Comparison of ENCODE assay signal across 25 mouse cellular contexts in the genomic region with DNA sequence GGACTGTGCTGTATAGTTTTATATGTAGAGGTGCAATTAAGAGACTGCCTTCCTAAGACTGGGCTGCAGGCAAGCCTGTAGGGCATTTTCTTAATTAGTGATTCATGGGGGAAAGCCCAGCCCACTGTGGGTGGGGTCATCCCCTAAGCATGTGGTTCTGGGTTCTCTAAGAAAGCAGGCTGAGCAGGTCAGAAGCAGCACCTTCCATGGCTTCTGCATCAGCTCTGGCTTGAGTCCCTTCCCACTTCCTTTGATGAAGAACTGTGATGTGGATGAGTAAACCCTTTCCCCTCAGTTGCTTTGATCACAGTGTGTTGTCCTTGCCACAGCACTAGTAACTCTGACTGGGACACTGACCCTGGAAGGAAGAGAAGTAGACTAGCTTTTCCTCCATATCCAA. TPM values are rescaled to one million over a fixed set of nuclear protein-coding genes. Genes with fewer than 3 reads are reported as not detected.
DNase-seq lines count a peak whose midpoint lies in the region; ATAC-seq and TF ChIP-seq lines count a peak whose summit lies in the region.
"Had no signal": no experiment of that assay in that cellular context is flagged by ENCODE, and none has a peak within 500 bp of the region (broad histone marks: within the 10 kb centered on the region; RNA-seq: fewer than 3 reads in every experiment).

No protein-coding gene starts in this region.

- intact Hi-C loops in heart, postnatal 36 days (cut with DNase I) = no loop called here

- peak; percentile 73 for DNase-seq in heart, adult 11 months
- no peak for DNase-seq in heart, postnatal 36 days
- peak; percentile 32 for DNase-seq in ES-CJ7 (ENCODE audit: low read depth, low spot score)
- peak; percentile 44 for DNase-seq in adrenal gland, adult 8-10 months
- no peak for DNase-seq in midbrain, postnatal 0 days (ENCODE audit: low spot score)
- DNase-seq in cerebellum, postnatal 4 days (ENCODE audit: low spot score in 2 of 2) = no peak
- DNase-seq: cerebellum, adult 18-20 months; cerebellum, adult 9-11 months; cerebellum, postnatal 36 days; gastrocnemius, postnatal 36 days; heart, adult 2 months; heart, postnatal 14 days; kidney, adult 2 months had no signal

- H3K36me3 ChIP-seq in midbrain, postnatal 0 days (ENCODE audit: insufficient read depth, low read length) = no peaks in the 10 kb centered on the region
- H3K36me3 ChIP-seq: embryonic facial prominence, embryonic 10.5 days; forebrain, embryonic 10.5 days; forebrain, embryonic 15.5 days; heart, embryonic 15.5 days; hindbrain, embryonic 10.5 days; kidney, embryonic 15.5 days had no signal

- no peak for ATAC-seq in midbrain, postnatal 0 days (ENCODE audit: low FRiP score)
- no peak for ATAC-seq in erythroblast, adult 5-6 weeks (replicated peaks; ENCODE audit: low FRiP score, poor library complexity, severe bottlenecking)
- ATAC-seq: activated CD4-positive, CD25-positive, alpha-beta regulatory T cell, adult 4 months; forebrain, embryonic 15.5 days; intestine, embryonic 16.5 days had no signal

- no peak overlapping the region for H3K4me3 ChIP-seq in midbrain, postnatal 0 days (ENCODE audit: low read depth, low read length)
- H3K4me3 ChIP-seq: embryonic facial prominence, embryonic 10.5 days; erythroblast, embryonic 14.5 days; forebrain, embryonic 10.5 days; forebrain, embryonic 15.5 days; heart, adult 2 months; heart, embryonic 15.5 days; hindbrain, embryonic 10.5 days; kidney, embryonic 15.5 days had no signal

- no peak overlapping the region for H3K4me2 ChIP-seq in midbrain, postnatal 0 days (ENCODE audit: low read depth, low read length, poor library complexity, severe bottlenecking)
- H3K4me2 ChIP-seq: forebrain, embryonic 15.5 days; heart, embryonic 11.5 days; heart, embryonic 15.5 days; hindbrain, embryonic 14.5 days; kidney, embryonic 15.5 days had no signal

- no peaks in the 10 kb centered on the region for H3K4me1 ChIP-seq in midbrain, postnatal 0 days (ENCODE audit: insufficient read depth, low read length)
- H3K4me1 ChIP-seq: embryonic facial prominence, embryonic 10.5 days; forebrain, embryonic 10.5 days; forebrain, embryonic 15.5 days; heart, embryonic 15.5 days; hindbrain, embryonic 10.5 days; kidney, embryonic 15.5 days had no signal

- no peak for TF ChIP-seq CTCF in midbrain, postnatal 0 days (IDR thresholded peaks at IDR 0.05)

- no peak overlapping the region for H3K9ac ChIP-seq in midbrain, postnatal 0 days (replicated peaks; ENCODE audit: low read length, poor library complexity, severe bottlenecking)
- H3K9ac ChIP-seq: forebrain, embryonic 15.5 days; heart, embryonic 15.5 days; hindbrain, embryonic 14.5 days; kidney, embryonic 15.5 days had no signal

- no peaks in the 10 kb centered on the region for H3K27me3 ChIP-seq in midbrain, postnatal 0 days (ENCODE audit: insufficient read depth, low read length)
- H3K27me3 ChIP-seq: forebrain, embryonic 15.5 days; heart, embryonic 15.5 days; kidney, embryonic 15.5 days had no signal

- no peak overlapping the region for H3K27ac ChIP-seq in midbrain, postnatal 0 days (ENCODE audit: low read depth, low read length)
- H3K27ac ChIP-seq: embryonic facial prominence, embryonic 10.5 days; forebrain, embryonic 10.5 days; forebrain, embryonic 15.5 days; heart, adult 2 months; heart, embryonic 15.5 days; hindbrain, embryonic 10.5 days; hindbrain, embryonic 14.5 days; kidney, embryonic 15.5 days had no signal

- no peaks in the 10 kb centered on the region for H3K9me3 ChIP-seq in midbrain, postnatal 0 days (ENCODE audit: low read length)
- H3K9me3 ChIP-seq: embryonic facial prominence, embryonic 10.5 days; forebrain, embryonic 10.5 days; forebrain, embryonic 15.5 days; heart, embryonic 15.5 days; hindbrain, embryonic 10.5 days; kidney, embryonic 15.5 days had no signal

RNA-seq across cellular contexts. Expression of a gene that starts 39.6 kb away (rescaled TPM):
- total RNA-seq in heart, postnatal 36 days (2021) = 10 to 100 TPM; 12.8 to 18.2 TPM
- 100 to 1,000 TPM in 2 of 4 experiments, 10 to 100 TPM in 2; 83.7 to 130 (median 96.0) TPM for total RNA-seq in adrenal gland, adult 8-10 months (2022)
- 1.4 and 3.5 TPM in 2 replicates for total RNA-seq in midbrain, postnatal 0 days (2014; rRNA removed)
- polyA plus RNA-seq in midbrain, postnatal 0 days (2015; fragmentation: Nextera tagmentation; extraction: Ambion mirVana) = 1.2 and 1.6 TPM in 2 replicates
- total RNA-seq in erythroblast, adult 5-6 weeks (2015; ENCODE audit: low replicate concordance) = 12.7 and 15.4 TPM in 2 replicates
- 10.9 and 13.3 TPM in 2 replicates for total RNA-seq in erythroblast, adult 5-6 weeks (2017; ENCODE audit: low replicate concordance)

Comparison
In these comparisons a context has a peak if more than half of its experiments do, and no peak if none do; other contexts are left out.
1. DNase-seq: peak in heart, adult 11 months (single experiment), ES-CJ7 (single experiment) and adrenal gland, adult 8-10 months (single experiment); none in heart, postnatal 36 days (0 of 2), midbrain, postnatal 0 days (single experiment) and cerebellum, postnatal 4 days (0 of 2).
2. RNA of a gene that starts 39.6 kb away (total RNA-seq): 83.7 to 130 TPM in adrenal gland, adult 8-10 months; 12.8 to 18.2 TPM in heart, postnatal 36 days, 10.9 to 15.4 TPM in erythroblast, adult 5-6 weeks and 1.4 to 3.5 TPM in midbrain, postnatal 0 days; every median in the first group is over 4 times any median in the second.